Mouse (Mus musculus): ENCODE measurements around the gene Phlda2.

Gene Phlda2

GRCm38 (mm10) chr7:143461920-143462319 lies 41.0 kb downstream of the Phlda2 start:
- no peak for DNase-seq (ENCODE audit: low spot score)

- DNase-seq (ENCODE audit: low spot score) = no peak
Measured at GRCm38 (mm10) chr7:143461294-143461870, 41.6 kb downstream of the Phlda2 start.

DNA sequence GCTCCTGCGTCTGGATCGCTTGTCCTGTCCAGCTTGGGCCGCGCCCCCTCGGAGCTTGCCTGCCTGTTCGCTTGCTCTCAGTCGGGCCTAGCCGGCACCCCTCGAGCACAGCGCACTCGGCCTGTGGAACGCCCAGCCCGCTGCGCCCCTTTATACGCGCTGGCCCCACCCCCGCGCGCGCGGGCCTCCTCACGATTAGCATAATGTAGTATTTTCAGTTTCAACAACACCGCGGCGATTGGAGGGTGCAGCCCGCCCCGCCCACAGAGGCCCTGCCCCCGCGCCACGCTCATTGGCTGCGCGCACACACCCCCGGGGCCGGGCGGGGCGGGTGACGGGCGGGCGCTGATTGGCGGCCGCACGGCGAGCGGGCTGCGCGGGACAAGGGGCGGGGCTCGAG lies 42.1 kb downstream of the Phlda2 start, which contains the start of gene Cdkn1c:
Gene Cdkn1c, minus strand, starts transcription at position 177 of the 400 bp plus-strand sequence.
- peak; percentile 89 for DNase-seq (ENCODE audit: low spot score)

- DNase-seq (ENCODE audit: low spot score) = no peak
Measured at GRCm38 (mm10) chr7:143460217-143460834, 42.6 kb downstream of the Phlda2 start.

DNA sequence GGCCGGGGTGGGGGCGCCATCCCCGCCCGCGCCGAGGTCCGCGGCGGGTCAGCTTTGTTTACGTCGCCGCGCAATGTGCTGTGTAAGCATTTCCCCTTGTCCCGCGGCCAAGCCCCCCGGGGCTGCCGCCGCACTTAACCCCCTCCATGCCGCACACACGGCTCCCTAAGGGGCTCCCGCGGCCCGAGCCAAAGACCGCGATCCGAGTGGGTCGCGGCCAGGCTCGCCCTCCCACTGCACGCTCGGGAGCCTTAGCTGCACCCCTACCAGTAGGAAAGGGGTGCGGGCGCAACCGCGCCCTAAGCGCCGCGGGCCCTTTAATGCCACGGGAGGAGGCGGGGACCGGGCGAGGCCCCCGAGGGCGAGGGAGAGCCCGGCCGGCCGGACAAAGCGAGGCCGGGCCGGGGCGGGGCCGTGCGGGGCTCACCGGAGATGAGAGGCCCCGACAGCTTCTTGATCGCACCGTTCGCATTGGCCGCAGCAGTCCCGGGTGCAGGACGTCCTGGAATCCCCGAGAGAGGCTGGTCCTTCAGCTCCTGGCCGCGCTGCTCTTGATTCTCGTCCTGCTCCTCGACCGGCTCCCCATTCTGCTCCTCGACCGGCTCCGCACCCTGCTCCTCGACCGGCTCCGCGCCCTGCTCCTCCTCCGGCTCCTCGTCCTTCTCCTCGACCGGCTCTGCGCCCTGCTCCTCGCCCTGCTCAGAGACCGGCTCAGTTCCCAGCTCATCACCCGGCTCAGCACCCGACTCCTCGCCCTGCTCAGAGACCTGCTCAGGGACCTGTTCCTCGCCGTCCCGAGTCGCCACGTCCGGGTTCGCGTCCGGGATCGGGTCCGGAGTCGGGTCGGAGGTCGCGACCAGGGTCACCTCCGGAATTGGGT lies 43.4 kb downstream of the Phlda2 start:
- DNase-seq (ENCODE audit: low spot score) = no peak

GRCm38 (mm10) chr7:143458963-143459331 lies 44.0 kb downstream of the Phlda2 start:
- DNase-seq (ENCODE audit: low spot score) = no peak
